Mouse (Mus musculus) ES-E14 (cell line): ENCODE measurements at regions not wholly inside any gene's neighbourhood (a gene's known extent, or its start where the extent isn't known, plus 50 kb on each side); places are given as distances from the start of the nearest gene placed in this dataset.

Experiments used
- CHD2 ChIP-seq: IDR thresholded peaks from 2 replicates; pipeline ENCODE4 v1.6.1; 2014; ENCODE audit warnings: mild to moderate bottlenecking, low read depth, low read length, inconsistent platforms
- HCFC1 ChIP-seq: IDR thresholded peaks from 2 replicates; pipeline ENCODE4 v1.6.1; 2012; ENCODE audit warnings: low read length, inconsistent platforms, borderline replicate concordance; ENCODE audit not compliant: insufficient read depth

DNA sequence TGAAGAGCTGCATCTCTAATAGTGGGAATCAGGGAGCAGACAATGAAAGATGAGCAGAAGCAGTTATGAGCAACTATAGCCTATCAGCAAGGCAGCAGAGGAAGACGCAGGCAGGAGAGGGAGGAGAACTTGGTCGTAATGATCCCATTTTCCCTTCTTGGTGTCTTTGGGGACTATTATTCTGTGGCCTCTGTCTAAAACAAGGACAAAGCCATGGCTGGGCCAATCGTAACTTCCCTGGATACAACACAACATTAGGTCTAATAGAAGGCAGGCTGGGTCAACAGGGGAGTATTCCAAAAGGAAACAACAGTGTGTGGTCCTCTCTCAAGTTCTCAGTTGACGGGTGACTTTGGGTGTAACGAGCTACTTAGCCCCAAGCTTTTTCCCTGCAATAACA lies 234.5 kb downstream of the Clic5 start:
- TF ChIP-seq HCFC1 (no peak), CHD2 (no peak)
